Mouse (Mus musculus): ENCODE results near the gene Nin.

The Nin gene

GRCm38 (mm10) chr12:70105885-70106284 is 7.6 kb downstream of the Nin start:
- no peak for TF ChIP-seq GATA4 (IDR thresholded peaks at IDR 0.05; ENCODE audit: insufficient replicate concordance, low read length)

- TF ChIP-seq GATA4 (IDR thresholded peaks at IDR 0.05; ENCODE audit: insufficient replicate concordance, low read length), result no peak
These were observed 8.6 kb downstream of the Nin start for GRCm38 (mm10) chr12:70104776-70105420.

- TF ChIP-seq GATA4 (IDR thresholded peaks at IDR 0.05; ENCODE audit: insufficient replicate concordance, low read length), result no peak
These were observed 9.3 kb downstream of the Nin start for GRCm38 (mm10) chr12:70104199-70104598.

GRCm38 (mm10) chr12:70103257-70103656 is 10.3 kb downstream of the Nin start:
- no peak for TF ChIP-seq GATA4 (IDR thresholded peaks at IDR 0.05; ENCODE audit: insufficient replicate concordance, low read length)

GRCm38 (mm10) chr12:70102426-70102825 is 11.1 kb downstream of the Nin start:
- TF ChIP-seq GATA4 (IDR thresholded peaks at IDR 0.05; ENCODE audit: insufficient replicate concordance, low read length), result no peak; the same call in 1 of the 2 replicates

GRCm38 (mm10) chr12:70101823-70102222 is 11.7 kb downstream of the Nin start:
- no peak for TF ChIP-seq GATA4 (IDR thresholded peaks at IDR 0.05; ENCODE audit: insufficient replicate concordance, low read length)

GRCm38 (mm10) chr12:70097901-70098300 is 15.6 kb downstream of the Nin start:
- TF ChIP-seq GATA4 (IDR thresholded peaks at IDR 0.05; ENCODE audit: insufficient replicate concordance, low read length), result no peak

GRCm38 (mm10) chr12:70097316-70097715 is 16.2 kb downstream of the Nin start:
- no peak for TF ChIP-seq GATA4 (IDR thresholded peaks at IDR 0.05; ENCODE audit: insufficient replicate concordance, low read length)

GRCm38 (mm10) chr12:70093266-70093893 is 20.1 kb downstream of the Nin start:
- TF ChIP-seq GATA4 (IDR thresholded peaks at IDR 0.05; ENCODE audit: insufficient replicate concordance, low read length), result no peak

GRCm38 (mm10) chr12:70088297-70088696 is 25.2 kb downstream of the Nin start:
- TF ChIP-seq GATA4 (IDR thresholded peaks at IDR 0.05; ENCODE audit: insufficient replicate concordance, low read length), result no peak

- TF ChIP-seq GATA4 (IDR thresholded peaks at IDR 0.05; ENCODE audit: insufficient replicate concordance, low read length), result no peak
These were observed 28.2 kb downstream of the Nin start for GRCm38 (mm10) chr12:70085351-70085750.

- TF ChIP-seq GATA4 (IDR thresholded peaks at IDR 0.05; ENCODE audit: insufficient replicate concordance, low read length), result no peak
These were observed 29.3 kb downstream of the Nin start for GRCm38 (mm10) chr12:70084198-70084597.

GRCm38 (mm10) chr12:70083737-70084136 is 29.8 kb downstream of the Nin start:
- TF ChIP-seq GATA4 (IDR thresholded peaks at IDR 0.05; ENCODE audit: insufficient replicate concordance, low read length), result no peak

GRCm38 (mm10) chr12:70082935-70083532 is 30.5 kb downstream of the Nin start:
- no peak for TF ChIP-seq GATA4 (IDR thresholded peaks at IDR 0.05; ENCODE audit: insufficient replicate concordance, low read length)

- no peak for TF ChIP-seq GATA4 (IDR thresholded peaks at IDR 0.05; ENCODE audit: insufficient replicate concordance, low read length)
These were observed 31.0 kb downstream of the Nin start for GRCm38 (mm10) chr12:70082485-70082884.

- TF ChIP-seq GATA4 (IDR thresholded peaks at IDR 0.05; ENCODE audit: insufficient replicate concordance, low read length), result no peak
These were observed 35.0 kb downstream of the Nin start for GRCm38 (mm10) chr12:70078471-70079025.

All from liver, adult (tissue).